Mouse (Mus musculus) cerebellum, adult 2 months (tissue): ENCODE data around the gene Tbc1d22a.
A peak's percentile ranks its signal among the peaks of the same experiment; 100 is the strongest.

Experiments used
- CTCF ChIP-seq: fragments of 200-500 bp; IDR thresholded peaks from 2 replicates; pipeline ENCODE4 v1.5.1; 2011; ENCODE audit warnings: low read depth, mild to moderate bottlenecking, control low read depth, low read length, moderate library complexity, borderline replicate concordance; ENCODE audit not compliant: insufficient read depth
- POLR2A ChIP-seq: fragments of 200-500 bp; IDR thresholded peaks from 2 replicates; pipeline ENCODE4 v1.6.1; 2011; ENCODE audit warnings: low read length, control low read depth, borderline replicate concordance; ENCODE audit not compliant: insufficient read depth

- TF ChIP-seq CTCF (peak; percentile 73), POLR2A (no peak)
Observed at GRCm38 (mm10) chr15:86228186-86228585, 13.9 kb downstream of the Tbc1d22a start.
